Mouse (Mus musculus) erythroblast, embryonic 14.5 days (primary cell): ENCODE measurements at regions not wholly inside any gene's neighbourhood (a gene's known extent, or its start where the extent isn't known, plus 50 kb on each side); places are given as distances from the start of the nearest gene placed in this dataset.

Experiments
- GATA1 ChIP-seq: IDR thresholded peaks from 2 replicates; pipeline ENCODE4 v1.6.1; 2012; ENCODE audit warnings: low read length, inconsistent platforms, mixed read lengths
- TAL1 ChIP-seq: IDR thresholded peaks from 3 replicates; pipeline ENCODE4 v1.6.1; 2012; ENCODE audit warnings: low read length, inconsistent platforms, mixed read lengths

- no peak for TF ChIP-seq TAL1
- TF ChIP-seq GATA1, result no peak
Observed at GRCm38 (mm10) chr13:26916477-26916876, 140.9 kb upstream of the Prl start.
